Mouse (Mus musculus): ENCODE results near the gene Gm9611. TPM values are rescaled to one million over a fixed set of nuclear protein-coding genes. Genes with fewer than 3 reads are reported as not detected.
"Not testable (repeated sequence)": the region's sequence is repeated elsewhere in the genome, so short reads cannot be mapped to it uniquely, and the experiment has no call there.

Gm9611 gene
- polyA plus RNA-seq (2014; fragmentation: Nextera tagmentation; extraction: Ambion mirVana) = not detected in 2 replicates

DNA sequence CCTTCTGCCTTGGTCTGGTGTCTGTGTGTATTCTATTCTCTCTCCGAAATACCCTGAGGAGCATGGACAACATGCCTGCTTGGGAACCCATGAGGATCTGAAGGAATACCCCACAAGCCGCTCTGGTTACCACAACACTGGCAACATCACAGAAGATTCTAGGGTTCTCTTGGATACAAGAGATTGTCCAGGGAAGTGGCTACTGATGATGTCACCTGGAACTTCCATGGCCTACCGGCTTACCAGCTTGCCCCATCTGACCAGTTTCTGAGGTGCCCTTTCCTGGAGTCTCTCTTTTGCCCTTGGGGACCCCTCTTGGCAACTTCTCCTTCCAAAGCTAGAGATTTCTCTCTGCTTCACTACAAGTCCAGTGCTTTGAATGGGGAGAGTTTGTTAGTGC is at the start of gene Gm9611:
TSS of gene Gm9611 (minus strand) at position 101 of the 400 bp plus-strand sequence.
- H3K4me1 ChIP-seq (ENCODE audit: control insufficient read depth, insufficient read depth, low read length); H3K9ac ChIP-seq (replicated peaks; ENCODE audit: low read length); ATAC-seq (replicated peaks; ENCODE audit: insufficient number of reproducible peaks, low FRiP score, low TSS enrichment, low read depth); H3K27me3 ChIP-seq (ENCODE audit: control insufficient read depth, insufficient read depth, low read length); DNase-seq (ENCODE audit: low spot score); H3K4me3 ChIP-seq (ENCODE audit: low read depth, low read length); H3K27ac ChIP-seq (replicated peaks; ENCODE audit: low read depth, low read length); H3K4me2 ChIP-seq (ENCODE audit: low read depth, low read length); H3K9me3 ChIP-seq (replicated peaks; ENCODE audit: control insufficient read depth, low read length); H3K36me3 ChIP-seq (replicated peaks; ENCODE audit: control insufficient read depth, insufficient read depth, low read depth, low read length): not testable (repeated sequence)
- WGBS = no CpG with 5 or more reads among the region's 3 CpGs

DNA sequence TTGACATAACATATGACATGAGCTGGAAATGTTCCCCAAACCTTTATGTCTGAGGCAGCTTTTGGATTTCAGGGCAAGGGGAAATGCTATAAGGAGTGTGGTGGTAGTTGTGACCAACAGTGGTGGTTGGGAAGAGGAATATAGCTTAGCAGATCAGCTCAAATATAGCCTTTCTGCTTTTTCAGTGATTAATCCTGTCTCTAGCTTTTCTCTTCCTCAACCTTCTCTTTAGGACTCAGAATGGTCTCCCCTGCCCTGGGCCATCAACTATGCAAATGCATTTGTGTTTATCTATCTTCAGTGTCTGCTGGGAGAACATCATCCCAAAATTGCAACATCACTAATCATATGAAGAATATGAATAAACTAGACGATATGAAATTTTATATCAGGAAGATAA is 12.8 kb upstream of the Gm9611 start, which contains the start of gene Gm7995:
TSS of gene Gm7995 (plus strand) at position 301 of the 400 bp plus-strand sequence.
- not testable (repeated sequence) for H3K9me3 ChIP-seq (replicated peaks; ENCODE audit: control insufficient read depth, low read length); H3K27ac ChIP-seq (replicated peaks; ENCODE audit: low read depth, low read length); H3K36me3 ChIP-seq (replicated peaks; ENCODE audit: control insufficient read depth, insufficient read depth, low read depth, low read length); H3K27me3 ChIP-seq (ENCODE audit: control insufficient read depth, insufficient read depth, low read length); H3K9ac ChIP-seq (replicated peaks; ENCODE audit: low read length); H3K4me3 ChIP-seq (ENCODE audit: low read depth, low read length); H3K4me2 ChIP-seq (ENCODE audit: low read depth, low read length); H3K4me1 ChIP-seq (ENCODE audit: control insufficient read depth, insufficient read depth, low read length); ATAC-seq (replicated peaks; ENCODE audit: insufficient number of reproducible peaks, low FRiP score, low TSS enrichment, low read depth); DNase-seq (ENCODE audit: low spot score)
- no CpG with 5 or more reads among the region's 1 CpGs for WGBS

DNA sequence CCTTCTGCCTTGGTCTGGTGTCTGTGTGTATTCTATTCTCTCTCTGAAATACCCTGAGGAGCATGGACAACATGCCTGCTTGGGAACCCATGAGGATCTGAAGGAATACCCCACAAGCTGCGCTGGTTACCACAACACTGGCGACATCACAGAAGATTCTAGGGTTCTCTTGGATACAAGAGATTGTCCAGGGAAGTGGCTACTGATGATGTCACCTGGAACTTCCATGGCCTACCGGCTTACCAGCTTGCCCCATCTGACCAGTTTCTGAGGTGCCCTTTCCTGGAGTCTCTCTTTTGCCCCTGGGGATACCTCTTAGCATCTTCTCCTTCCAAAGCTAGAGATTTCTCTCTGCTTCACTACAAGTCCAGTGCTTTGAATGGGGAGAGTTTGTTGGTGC is 37.2 kb downstream of the Gm9611 start, which contains the start of gene Gm17026:
TSS of gene Gm17026 (minus strand) at position 101 of the 400 bp plus-strand sequence.
- H3K4me1 ChIP-seq (ENCODE audit: control insufficient read depth, insufficient read depth, low read length); H3K27me3 ChIP-seq (ENCODE audit: control insufficient read depth, insufficient read depth, low read length); H3K27ac ChIP-seq (replicated peaks; ENCODE audit: low read depth, low read length); H3K4me3 ChIP-seq (ENCODE audit: low read depth, low read length); H3K4me2 ChIP-seq (ENCODE audit: low read depth, low read length); H3K9ac ChIP-seq (replicated peaks; ENCODE audit: low read length); DNase-seq (ENCODE audit: low spot score); H3K9me3 ChIP-seq (replicated peaks; ENCODE audit: control insufficient read depth, low read length); ATAC-seq (replicated peaks; ENCODE audit: insufficient number of reproducible peaks, low FRiP score, low TSS enrichment, low read depth); H3K36me3 ChIP-seq (replicated peaks; ENCODE audit: control insufficient read depth, insufficient read depth, low read depth, low read length): not testable (repeated sequence)
- no CpG with 5 or more reads among the region's 3 CpGs for WGBS

Small RNA genes within 50 kb of the gene (microRNA-seq; reads per million reads assigned to microRNA genes)
- gene Gm25208 (ENCODE audit: borderline number of aligned reads) = not detected
- gene Gm25892 (ENCODE audit: borderline number of aligned reads) = not detected

Other genes starting within 250 kb of the Gm9611 start
- not detected in 2 replicates for gene Gm7951, start 180.0 kb downstream of the Gm9611 start, polyA plus RNA-seq (2014; fragmentation: Nextera tagmentation; extraction: Ambion mirVana)
- gene Gm17027, start 134.7 kb downstream of the Gm9611 start, polyA plus RNA-seq (2014; fragmentation: Nextera tagmentation; extraction: Ambion mirVana) = not detected in 2 replicates
- not detected in 2 replicates for gene Gm3573, start 106.6 kb downstream of the Gm9611 start, polyA plus RNA-seq (2014; fragmentation: Nextera tagmentation; extraction: Ambion mirVana)
- not detected in 2 replicates for gene Gm17026, start 37.3 kb downstream of the Gm9611 start, polyA plus RNA-seq (2014; fragmentation: Nextera tagmentation; extraction: Ambion mirVana)
- not detected in 2 replicates for gene Gm7995, start 12.9 kb upstream of the Gm9611 start, polyA plus RNA-seq (2014; fragmentation: Nextera tagmentation; extraction: Ambion mirVana)
- not detected in 2 replicates for gene Gm8005, start 142.3 kb upstream of the Gm9611 start, polyA plus RNA-seq (2014; fragmentation: Nextera tagmentation; extraction: Ambion mirVana)
- not detected in 2 replicates for gene Gm8011, start 166.5 kb upstream of the Gm9611 start, polyA plus RNA-seq (2014; fragmentation: Nextera tagmentation; extraction: Ambion mirVana)
- gene Gm8020, start 205.0 kb upstream of the Gm9611 start, polyA plus RNA-seq (2014; fragmentation: Nextera tagmentation; extraction: Ambion mirVana) = not detected in 2 replicates
- gene Gm8024, start 226.9 kb upstream of the Gm9611 start, polyA plus RNA-seq (2014; fragmentation: Nextera tagmentation; extraction: Ambion mirVana) = not detected in 2 replicates

All from embryonic facial prominence, embryonic 11.5 days (tissue).